Mouse (Mus musculus): ENCODE measurements around the gene Lrrc74a.

Gene Lrrc74a

DNA sequence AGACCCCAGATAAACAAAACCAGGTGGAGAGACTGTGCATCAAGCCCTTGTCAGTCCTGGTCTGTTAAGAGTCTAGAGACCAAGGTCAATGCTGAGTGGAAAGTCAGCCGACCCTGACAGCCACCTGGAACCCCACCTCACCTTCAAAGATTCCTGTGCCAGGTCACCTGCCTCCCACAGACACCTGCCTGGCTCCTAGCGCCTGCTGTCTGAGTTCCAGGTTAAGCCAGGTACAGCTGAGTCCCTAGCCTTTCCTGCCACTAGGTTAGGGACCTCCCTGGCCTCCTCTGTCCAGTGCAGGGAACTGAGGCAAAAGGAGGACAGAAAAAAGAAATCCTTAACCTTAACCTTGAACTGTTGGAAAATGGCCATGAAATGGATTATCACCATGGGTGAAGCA lies 70.7 kb downstream of the Lrrc74a start:
- peak in 1 of 2 experiments; percentile 56 for DNase-seq

DNA sequence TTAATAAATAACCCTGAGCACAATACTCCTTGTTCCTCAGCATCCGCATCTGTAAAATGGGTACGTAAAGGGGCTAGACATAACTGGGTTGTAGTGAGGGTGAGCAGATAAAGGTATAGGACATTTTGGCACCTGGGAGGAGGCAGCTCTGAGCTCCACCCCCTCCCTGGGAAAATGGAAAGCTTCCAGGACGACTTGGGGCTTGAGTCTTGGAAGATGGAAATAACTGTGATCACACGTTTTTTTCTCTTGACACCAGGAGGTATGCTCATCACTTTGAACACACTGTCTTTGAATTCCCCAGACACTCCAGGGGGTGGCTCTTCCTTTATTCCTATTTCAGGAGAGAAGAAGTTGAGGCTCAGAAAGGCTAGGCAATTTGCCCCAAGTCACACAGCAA lies 71.1 kb downstream of the Lrrc74a start:
- DNase-seq: no peak

DNA sequence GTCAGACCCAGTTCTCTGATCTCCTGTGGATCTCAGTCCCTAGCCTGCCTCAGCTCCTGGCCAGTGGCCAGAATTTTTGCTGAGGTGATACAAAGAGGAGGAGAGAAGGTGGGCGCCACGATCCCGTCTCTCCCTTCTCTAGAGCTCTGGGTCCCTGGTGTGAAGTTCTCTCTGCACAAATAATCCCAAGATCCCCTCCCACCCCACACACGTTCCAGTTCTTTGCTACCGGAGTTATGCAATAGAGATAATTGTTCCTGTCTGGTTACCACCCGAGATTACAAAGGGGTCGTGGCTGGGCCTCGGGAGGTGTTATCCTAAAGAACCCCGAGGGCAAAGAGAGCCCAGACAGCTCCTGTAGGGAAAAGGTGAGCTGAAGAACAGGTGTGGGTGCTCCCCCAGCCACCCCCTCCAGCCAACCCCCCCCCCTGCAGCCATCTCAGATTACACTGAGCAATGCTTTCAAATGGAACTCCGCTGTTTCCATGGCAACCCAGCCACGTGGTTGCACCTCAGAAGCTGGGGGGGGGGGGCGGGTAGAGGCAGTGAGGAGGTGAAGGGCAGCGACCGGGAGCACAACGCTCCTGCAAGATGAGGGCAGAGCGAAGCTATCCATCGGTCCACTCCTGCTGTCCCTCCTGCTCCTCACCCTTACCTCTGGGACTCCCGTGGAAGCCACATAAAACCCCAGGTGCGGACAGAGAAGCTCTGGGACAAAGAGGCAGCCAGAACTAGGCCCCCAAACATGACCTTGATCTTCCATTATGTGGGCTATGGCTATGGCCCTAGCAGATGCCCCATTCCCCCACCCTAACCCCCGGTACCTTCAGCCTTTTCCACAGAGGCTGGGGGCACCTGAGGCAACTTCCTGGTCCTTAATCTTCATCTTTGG lies 72.1 kb downstream of the Lrrc74a start:
- peak; percentile 90 to 93 for DNase-seq

DNA sequence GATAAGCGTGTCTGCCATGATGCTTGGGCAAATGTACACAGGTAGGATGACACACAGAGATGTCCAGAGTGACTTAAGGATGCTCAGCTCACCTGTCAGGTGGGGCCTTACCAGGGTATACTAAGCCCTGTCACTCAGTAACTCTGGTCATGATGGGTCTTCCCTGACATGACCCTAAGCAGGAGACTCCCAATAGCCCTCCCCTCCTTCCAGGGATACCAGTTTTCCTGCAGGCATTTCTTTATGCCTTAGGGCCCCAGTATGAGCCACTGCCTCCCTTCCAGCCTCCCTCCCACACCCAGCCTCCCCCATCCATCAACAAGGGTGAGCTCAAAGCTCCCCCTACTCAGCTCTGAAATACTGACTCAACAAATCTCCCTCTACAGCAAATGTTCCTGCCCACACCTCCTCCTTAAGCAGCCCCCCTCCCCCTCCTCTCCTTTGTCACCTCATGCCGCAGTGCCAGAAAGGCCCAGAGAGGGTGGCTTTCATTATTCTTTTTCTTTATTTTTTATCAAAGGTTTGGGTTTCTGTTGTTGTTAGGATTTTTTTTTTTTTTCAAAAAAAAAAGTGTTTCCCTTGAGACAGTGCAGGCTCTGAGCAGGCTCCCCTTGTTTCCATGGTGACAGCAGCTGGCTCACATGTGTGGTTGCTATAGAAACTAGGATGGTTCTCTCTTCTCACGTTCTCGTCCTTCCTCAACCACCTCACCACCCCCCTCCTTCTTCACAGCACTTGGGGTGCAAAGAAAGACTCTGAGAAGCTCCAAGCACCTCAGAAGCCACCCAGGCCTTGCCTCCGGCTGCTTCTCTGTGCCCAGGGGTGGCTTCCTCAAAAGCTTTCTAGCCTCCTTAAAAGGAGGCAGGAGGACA lies 73.0 kb downstream of the Lrrc74a start:
- DNase-seq: no peak

DNA sequence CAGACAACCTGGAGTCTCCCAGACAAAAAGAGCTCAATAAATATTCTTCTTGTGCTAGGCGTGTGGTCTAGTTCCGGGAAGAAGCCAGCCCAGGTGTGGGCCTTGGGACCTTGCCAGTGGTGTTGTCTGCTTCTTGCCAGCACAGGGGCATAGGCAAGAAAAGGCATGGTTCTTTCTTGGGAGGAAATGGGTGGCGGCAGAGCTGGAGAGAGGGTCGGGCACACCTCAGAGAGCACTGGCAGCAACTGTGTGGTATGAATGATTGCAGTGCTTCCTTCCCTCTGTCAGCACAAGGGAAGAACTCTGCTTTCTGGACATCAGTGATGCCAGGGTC lies 73.6 kb downstream of the Lrrc74a start:
- no peak for DNase-seq

DNA sequence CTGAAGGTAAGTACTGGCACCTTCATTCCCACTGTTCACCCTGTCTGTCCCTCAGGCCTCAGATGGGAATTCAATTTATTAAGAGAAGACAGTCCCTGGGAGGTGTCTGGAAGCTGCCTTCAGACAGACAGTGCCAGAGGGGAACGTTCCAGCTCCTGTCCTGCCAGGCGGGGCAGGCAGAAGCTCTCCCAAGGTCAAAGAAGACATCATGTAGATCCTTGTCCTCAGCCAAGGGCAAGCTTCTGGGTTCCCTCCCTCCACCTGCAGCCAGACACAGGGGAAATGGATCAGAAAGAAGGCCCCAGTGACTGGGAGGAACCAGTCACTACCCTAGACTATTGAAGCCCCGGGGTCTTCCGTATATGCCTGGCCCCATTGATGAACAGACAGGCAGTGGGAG lies 74.7 kb downstream of the Lrrc74a start:
- DNase-seq: no peak

DNA sequence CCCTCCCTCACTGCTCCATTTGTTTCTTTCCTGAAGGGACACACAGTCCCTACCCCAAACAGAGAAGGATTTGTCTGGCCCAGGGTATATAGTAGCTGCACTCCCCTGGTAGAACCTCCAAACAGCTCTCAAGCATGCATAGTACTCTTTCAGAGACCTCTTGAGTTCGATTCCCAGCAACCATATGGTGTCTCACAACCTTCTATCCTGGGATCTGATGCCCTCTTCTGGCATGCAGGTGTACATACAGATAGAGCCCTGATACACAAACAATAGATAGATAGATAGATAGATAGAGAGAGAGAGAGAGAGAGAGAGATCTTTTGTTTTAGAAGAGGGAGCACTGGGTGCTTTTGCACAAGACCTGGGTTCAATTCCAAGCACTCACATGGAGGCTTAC lies 75.9 kb downstream of the Lrrc74a start:
- no peak for DNase-seq

DNA sequence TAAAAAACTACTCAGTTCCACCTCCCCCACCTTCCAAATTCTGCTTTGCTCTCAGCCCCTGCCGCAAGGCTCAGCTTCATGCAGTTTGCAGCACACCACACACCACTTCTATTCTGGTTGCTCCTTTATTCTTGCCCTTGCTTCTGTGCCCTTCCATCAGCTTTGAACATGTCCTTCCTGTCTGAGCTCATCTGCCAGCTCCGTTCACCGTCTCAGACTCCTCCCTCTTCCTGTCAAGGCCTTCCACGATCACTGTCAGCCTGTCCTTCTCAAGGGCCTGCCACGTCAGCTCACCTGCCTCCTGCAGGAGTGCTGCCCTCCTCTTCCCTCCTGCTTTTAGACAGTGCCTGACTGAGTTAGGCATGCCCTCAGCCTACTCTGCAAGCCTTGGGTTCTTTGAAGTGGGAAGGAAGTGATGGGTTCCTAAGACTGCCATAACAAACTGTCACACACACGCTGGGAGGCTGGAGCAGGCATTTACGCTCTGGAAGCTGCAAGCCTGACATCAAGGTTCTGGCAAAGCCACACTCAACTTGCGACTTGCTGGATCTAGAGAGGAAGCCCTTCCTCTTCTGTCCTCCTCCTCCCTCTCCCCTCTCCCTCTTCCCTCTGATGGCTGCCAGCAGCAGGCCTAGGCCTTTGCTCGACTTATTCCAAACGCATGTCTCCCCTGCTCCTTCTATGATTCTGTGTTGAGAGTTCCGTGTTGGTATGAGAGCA lies 76.7 kb downstream of the Lrrc74a start:
- DNase-seq: peak in 1 of 2 experiments; percentile 68

DNA sequence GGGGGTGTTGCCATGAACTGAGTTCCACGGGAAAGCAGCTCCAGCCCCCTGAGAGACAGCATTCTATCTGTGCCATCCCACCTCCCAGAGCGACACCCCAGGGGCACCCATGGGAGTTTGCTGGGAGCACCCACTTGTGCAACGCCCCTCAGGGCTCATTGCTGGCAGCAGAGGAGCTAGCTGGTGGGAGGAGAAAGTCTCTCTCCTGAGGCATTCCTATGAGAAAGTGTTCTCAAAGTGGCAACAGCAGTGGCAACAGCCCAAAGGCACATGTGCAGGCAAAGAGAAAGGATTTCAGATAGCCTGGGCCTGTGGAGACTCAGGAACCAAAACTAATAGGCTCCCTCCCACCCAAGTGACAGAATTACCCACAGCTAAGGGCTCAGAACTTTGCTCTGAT lies 78.6 kb downstream of the Lrrc74a start:
- DNase-seq: no peak

Measured in kidney, postnatal 25 days (tissue).